8 mouse cellular contexts compared by ENCODE assay signal in genomic region chr1:36709854-36710280, GRCm38 (mm10). TPM values are rescaled to one million over a fixed set of nuclear protein-coding genes. Genes with fewer than 3 reads are reported as not detected.
DNase-seq lines count a peak whose midpoint lies in the region; ATAC-seq and TF ChIP-seq lines count a peak whose summit lies in the region.

TSS of gene 4933424G06Rik (plus strand) at chr1:36710149.

- H3K4me2 ChIP-seq in heart, embryonic 11.5 days, result peak within 1 kb of the TSS; percentile 93
- H3K4me2 ChIP-seq in kidney, embryonic 16.5 days (replicated peaks; ENCODE audit: low read depth, low read length), result peak within 1 kb of the TSS; percentile 84
- peak within 1 kb of the TSS; percentile 93 for H3K4me2 ChIP-seq in myocyte (ENCODE audit: low read depth)

- peaks cover 33% of the 10 kb centered on the region for H3K79me2 ChIP-seq in C2C12 (ENCODE audit: control insufficient read depth, insufficient read depth)
- peaks cover 5% of the 10 kb centered on the region for H3K79me2 ChIP-seq in liver, adult 2 months (ENCODE audit: control insufficient read depth, insufficient read depth, low read length)
- peaks cover 33% of the 10 kb centered on the region for H3K79me2 ChIP-seq in myocyte (ENCODE audit: control insufficient read depth, insufficient read depth)

- WGBS in heart, embryonic 11.5 days (ENCODE audit: insufficient replicate concordance), result under 1% methylated on average over 29 of the region's 29 CpGs
- under 1% methylated on average over 29 of the region's 29 CpGs for WGBS in kidney, embryonic 16.5 days
- under 1% methylated on average over 29 of the region's 29 CpGs for WGBS in liver, adult 2 months

- peaks cover 12% of the 10 kb centered on the region for H3K9me3 ChIP-seq in erythroblast, embryonic 14.5 days (ENCODE audit: control insufficient read depth, low read length)
- H3K9me3 ChIP-seq in heart, embryonic 11.5 days (replicated peaks; ENCODE audit: control insufficient read depth, low read length), result no peaks in the 10 kb centered on the region
- no peaks in the 10 kb centered on the region for H3K9me3 ChIP-seq in kidney, embryonic 16.5 days (ENCODE audit: low read length)

- peaks cover 43% of the 10 kb centered on the region for H3K4me1 ChIP-seq in erythroblast, embryonic 14.5 days (ENCODE audit: control insufficient read depth)
- H3K4me1 ChIP-seq in heart, embryonic 11.5 days (ENCODE audit: control insufficient read depth, insufficient read depth, low read length), result peaks cover 11% of the 10 kb centered on the region
- H3K4me1 ChIP-seq in kidney, embryonic 16.5 days (ENCODE audit: insufficient read depth, low read length), result peaks cover 13% of the 10 kb centered on the region
- peaks cover 10% of the 10 kb centered on the region for H3K4me1 ChIP-seq in liver, adult 2 months (ENCODE audit: control insufficient read depth, insufficient read depth, low read length)

- DNase-seq in brain, embryonic 14.5 days (ENCODE audit: low read depth), result peak; percentile 99
- peak; percentile 90 for DNase-seq in liver, adult 2 months (ENCODE audit: extremely low read depth, low read depth, low spot score)
- peak; percentile 98 for DNase-seq in splenic B cell, adult 2 months (ENCODE audit: low read depth, low spot score)

- peak within 1 kb of the TSS; percentile 95 for H3K9ac ChIP-seq in heart, embryonic 11.5 days (ENCODE audit: low read depth, low read length)
- H3K9ac ChIP-seq in kidney, embryonic 16.5 days (replicated peaks; ENCODE audit: low read length), result peak within 1 kb of the TSS; percentile 93
- peak within 1 kb of the TSS; percentile 97 for H3K9ac ChIP-seq in liver, adult 2 months (ENCODE audit: low read depth, low read length)

- ATAC-seq in heart, embryonic 11.5 days (replicated peaks; ENCODE audit: insufficient number of reproducible peaks, low FRiP score, low TSS enrichment), result peak; percentile 97
- peak; percentile 96 for ATAC-seq in kidney, embryonic 16.5 days (ENCODE audit: low FRiP score, low TSS enrichment)

- H3K79me3 ChIP-seq in C2C12 (ENCODE audit: low read depth), result peaks cover 27% of the 10 kb centered on the region

- TF ChIP-seq CTCF in C2C12 (IDR thresholded peaks at IDR 0.05; ENCODE audit: control insufficient read depth, insufficient read depth, insufficient read length), result no peak
- TF ChIP-seq CTCF in brain, embryonic 14.5 days (IDR thresholded peaks at IDR 0.05; ENCODE audit: borderline replicate concordance, extremely low read depth, insufficient read depth, insufficient read length), result no peak
- no peak for TF ChIP-seq CTCF in liver, adult 2 months (IDR thresholded peaks at IDR 0.05; ENCODE audit: low read depth, low read length)

- TF ChIP-seq POLR2A in brain, embryonic 14.5 days (IDR thresholded peaks at IDR 0.05; ENCODE audit: borderline replicate concordance, extremely low read depth, insufficient read depth, insufficient read length, poor library complexity, severe bottlenecking), result peak; percentile 80; the same call in 1 of the 2 replicates
- TF ChIP-seq POLR2A in liver, adult 2 months (IDR thresholded peaks at IDR 0.05; ENCODE audit: extremely low read depth, insufficient read depth, low read length), result peak; percentile 64
- peak; percentile 94 for TF ChIP-seq POLR2A in myocyte (IDR thresholded peaks at IDR 0.05; ENCODE audit: insufficient read length, low read depth)

- peak within 1 kb of the TSS; percentile 93 for H3ac ChIP-seq in C2C12 (ENCODE audit: control insufficient read depth, insufficient read length, low read depth)
- H3ac ChIP-seq in myocyte (ENCODE audit: control insufficient read depth, insufficient read length), result peak within 1 kb of the TSS; percentile 47

- H3K4me3 ChIP-seq in C2C12 (ENCODE audit: insufficient read depth, poor library complexity, severe bottlenecking) (peak within 1 kb of the TSS; percentile 90), myocyte (peak within 1 kb of the TSS; percentile 73)
- H3K4me3 ChIP-seq in erythroblast, embryonic 14.5 days (replicated peaks), result peak within 1 kb of the TSS; percentile 97
- peak within 1 kb of the TSS; percentile 95 for H3K4me3 ChIP-seq in heart, embryonic 11.5 days (ENCODE audit: low read depth, low read length)
- peak within 1 kb of the TSS; percentile 99 for H3K4me3 ChIP-seq in kidney, embryonic 16.5 days (ENCODE audit: low read length)
- H3K4me3 ChIP-seq in liver, adult 2 months (ENCODE audit: insufficient read depth, low read depth, low read length), result peak within 1 kb of the TSS; percentile 96

- H3K27me3 ChIP-seq in C2C12 (ENCODE audit: control insufficient read depth, insufficient read depth, insufficient read length), result peaks cover 5% of the 10 kb centered on the region
- H3K27me3 ChIP-seq in erythroblast, embryonic 14.5 days (ENCODE audit: control insufficient read depth), result no peaks in the 10 kb centered on the region; the same call in 1 of the 2 replicates
- no peaks in the 10 kb centered on the region for H3K27me3 ChIP-seq in heart, embryonic 11.5 days (ENCODE audit: control insufficient read depth, insufficient read depth, low read length)
- H3K27me3 ChIP-seq in kidney, embryonic 16.5 days (ENCODE audit: insufficient read depth, low read length), result no peaks in the 10 kb centered on the region
- H3K27me3 ChIP-seq in liver, adult 2 months (ENCODE audit: control insufficient read depth, insufficient read depth, low read length), result no peaks in the 10 kb centered on the region
- no peaks in the 10 kb centered on the region for H3K27me3 ChIP-seq in myocyte (ENCODE audit: control insufficient read depth, insufficient read depth, insufficient read length)
- no peaks in the 10 kb centered on the region for H3K27me3 ChIP-seq in splenic B cell, adult 2 months (ENCODE audit: control insufficient read depth, insufficient read depth, low read length, poor library complexity, severe bottlenecking)

- peaks cover 16% of the 10 kb centered on the region for H3K36me3 ChIP-seq in C2C12 (ENCODE audit: control insufficient read depth, insufficient read depth)
- H3K36me3 ChIP-seq in erythroblast, embryonic 14.5 days (ENCODE audit: control insufficient read depth), result peaks cover 32% of the 10 kb centered on the region
- peaks cover 6% of the 10 kb centered on the region for H3K36me3 ChIP-seq in heart, embryonic 11.5 days (ENCODE audit: control insufficient read depth, insufficient read depth, low read length)
- H3K36me3 ChIP-seq in kidney, embryonic 16.5 days (ENCODE audit: insufficient read depth, low read length), result peaks cover 9% of the 10 kb centered on the region
- H3K36me3 ChIP-seq in liver, adult 2 months (ENCODE audit: control insufficient read depth, insufficient read depth, low read length), result peaks cover 6% of the 10 kb centered on the region
- H3K36me3 ChIP-seq in myocyte (ENCODE audit: control insufficient read depth, insufficient read depth), result peaks cover 7% of the 10 kb centered on the region
- H3K36me3 ChIP-seq in splenic B cell, adult 2 months (ENCODE audit: control insufficient read depth, insufficient read depth, low read length, poor library complexity, severe bottlenecking), result no peaks in the 10 kb centered on the region; the same call in 1 of the 2 replicates

- H3K27ac ChIP-seq in heart, embryonic 11.5 days (ENCODE audit: low read depth, low read length), result peak within 1 kb of the TSS; percentile 92
- H3K27ac ChIP-seq in kidney, embryonic 16.5 days (ENCODE audit: low read length), result peak within 1 kb of the TSS; percentile 77
- peak within 1 kb of the TSS; percentile 67 for H3K27ac ChIP-seq in liver, adult 2 months (replicated peaks; ENCODE audit: insufficient read depth, low read depth, low read length)

TF ChIP-seq in C2C12, 6 proteins besides CTCF, POLR2A, EP300 and RAD21:
- TF ChIP-seq MAX (IDR thresholded peaks at IDR 0.05) (no peak), USF1 (IDR thresholded peaks at IDR 0.05; ENCODE audit: low read depth) (no peak), CEBPB (IDR thresholded peaks at IDR 0.05; ENCODE audit: low read depth) (no peak), FOSL1 (IDR thresholded peaks at IDR 0.05; ENCODE audit: insufficient read depth, low read length, poor library complexity, severe bottlenecking) (no peak), MYOG (IDR thresholded peaks at IDR 0.05; ENCODE audit: control insufficient read depth, extremely low read depth, insufficient read length) (no peak)
TF ChIP-seq in C2C12: peak in this region for 0.

TF ChIP-seq in myocyte, 11 proteins besides CTCF, POLR2A, EP300 and RAD21:
- TF ChIP-seq REST (IDR thresholded peaks at IDR 0.05; ENCODE audit: insufficient read depth, insufficient read length) (no peak), MYOD1 (IDR thresholded peaks at IDR 0.05; ENCODE audit: control insufficient read depth in 1 of 3, insufficient read length in 2 of 3, low read depth in 2 of 3) (peak in 1 of 3 experiments; percentile 29), USF1 (IDR thresholded peaks at IDR 0.05; ENCODE audit: low read depth) (no peak), SRF (IDR thresholded peaks at IDR 0.05; ENCODE audit: control insufficient read depth, insufficient read length, low read depth) (peak; percentile 62), POLR2AphosphoS2 (IDR thresholded peaks at IDR 0.05; ENCODE audit: insufficient read length, low read depth) (peak; percentile 96)

RNA-seq across cellular contexts. Expression of gene 4933424G06Rik, which starts in this region (rescaled TPM):
- polyA plus RNA-seq in C2C12 (2012; fragmentation: generic; extraction: Trizol) (0.02 TPM), myocyte (2012; fragmentation: generic; extraction: Trizol) (0.12 TPM)
- 0.11 and 0.12 TPM in 2 replicates for polyA plus RNA-seq in brain, embryonic 14.5 days (2012; rRNA removed)
- polyA plus RNA-seq in erythroblast, embryonic 14.5 days (2012), result not detected in 2 replicates
- polyA plus RNA-seq in heart, embryonic 11.5 days (2014; fragmentation: Nextera tagmentation; extraction: Ambion mirVana), result 0.46 TPM in 1 of 2 replicates, not detected in the other
- 0.26 TPM in 1 of 2 replicates, not detected in the other for polyA plus RNA-seq in kidney, embryonic 16.5 days (2015; fragmentation: Nextera tagmentation; extraction: Ambion mirVana)
- not detected in 2 replicates for total RNA-seq in liver, adult 2 months (2014; rRNA removed)
- polyA plus RNA-seq in liver, adult 2 months (2012; rRNA removed), result not detected in 2 replicates

Comparison
In these comparisons a context has a peak if more than half of its experiments do, and no peak if none do; other contexts are left out.
1. Peak in every context shown above with its lines: DNase-seq, ATAC-seq, H3K4me3 ChIP-seq and H3K27ac ChIP-seq.
2. Peak in DNase-seq in brain, embryonic 14.5 days; RNA of the gene not detected or under 1 TPM.
3. Peak in ATAC-seq, H3K4me3 ChIP-seq, H3K27ac ChIP-seq, H3K9ac ChIP-seq and H3K4me2 ChIP-seq in heart, embryonic 11.5 days; RNA of the gene not detected or under 1 TPM.
4. Peak in ATAC-seq, H3K4me3 ChIP-seq, H3K27ac ChIP-seq, H3K9ac ChIP-seq and H3K4me2 ChIP-seq in kidney, embryonic 16.5 days; RNA of the gene not detected or under 1 TPM.
5. Peak in DNase-seq, H3K4me3 ChIP-seq, H3K27ac ChIP-seq and H3K9ac ChIP-seq in liver, adult 2 months; RNA of the gene not detected or under 1 TPM.